Mouse (Mus musculus) cerebellum, adult 2 months (tissue): ENCODE measurements around the gene Hnrnpa0.

Experiments
- CTCF ChIP-seq: fragments of 200-500 bp; IDR thresholded peaks from 2 replicates; pipeline ENCODE4 v1.5.1; 2011; ENCODE audit warnings: low read depth, mild to moderate bottlenecking, control low read depth, low read length, moderate library complexity, borderline replicate concordance; ENCODE audit not compliant: insufficient read depth
- POLR2A ChIP-seq: fragments of 200-500 bp; IDR thresholded peaks from 2 replicates; pipeline ENCODE4 v1.6.1; 2011; ENCODE audit warnings: low read length, control low read depth, borderline replicate concordance; ENCODE audit not compliant: insufficient read depth

GRCm38 (mm10) chr13:58147760-58148159 lies 19.4 kb upstream of the Hnrnpa0 start:
- no peak for TF ChIP-seq POLR2A
- no peak for TF ChIP-seq CTCF
